Mouse (Mus musculus): ENCODE results near the gene Elp4.

GRCm38 (mm10) chr2:105779320-105779891, 125.0 kb downstream of the Elp4 start:
- TF ChIP-seq POLR2A (IDR thresholded peaks at IDR 0.05; ENCODE audit: borderline replicate concordance, low read depth, low read length) (no peak), CTCF (IDR thresholded peaks at IDR 0.05; ENCODE audit: low read depth, low read length) (no peak)

Measured in bone marrow macrophage, adult 2 months (primary cell).